Mouse (Mus musculus) embryonic facial prominence, embryonic 15.5 days (tissue): ENCODE results near the gene Nol6. TPM values are rescaled to one million over a fixed set of nuclear protein-coding genes. Genes with fewer than 3 reads are reported as not detected.

ENCODE experiments used
- ATAC-seq: fragments of 200-750 bp; cut with Nextera tagmentation; 2 replicates; pipeline ENCODE4 v1.8.0; 2017; ENCODE audit warnings: low read depth, moderate TSS enrichment; ENCODE audit not compliant: insufficient number of reproducible peaks, low FRiP score, low TSS enrichment
- H3K27ac ChIP-seq: fragments of 300-500 bp; sonication (generic); replicated peaks from 2 replicates; pipeline ENCODE4 v1.5.1; 2015; ENCODE audit warnings: mild to moderate bottlenecking, inconsistent platforms
- H3K27me3 ChIP-seq: fragments of 300-500 bp; sonication (generic); 2 replicates; pipeline ENCODE4 v1.6.1; 2015; ENCODE audit warnings: inconsistent platforms
- H3K36me3 ChIP-seq: fragments of 300-500 bp; sonication (generic); 2 replicates; pipeline ENCODE4 v1.6.1; 2015; ENCODE audit warnings: mild to moderate bottlenecking, inconsistent platforms
- H3K4me1 ChIP-seq: fragments of 300-500 bp; sonication (generic); 2 replicates; pipeline ENCODE4 v1.6.1; 2015; ENCODE audit warnings: inconsistent platforms
- H3K4me2 ChIP-seq: fragments of 300-500 bp; sonication (generic); replicated peaks from 2 replicates; pipeline ENCODE4 v1.6.1; 2015; ENCODE audit warnings: mild to moderate bottlenecking, inconsistent platforms
- H3K4me3 ChIP-seq: fragments of 300-500 bp; sonication (generic); replicated peaks from 2 replicates; pipeline ENCODE4 v1.5.1; 2015; ENCODE audit warnings: mild to moderate bottlenecking, inconsistent platforms
- H3K9ac ChIP-seq: fragments of 300-500 bp; sonication (generic); 2 replicates; pipeline ENCODE4 v1.6.1; 2015; ENCODE audit warnings: inconsistent platforms
- H3K9me3 ChIP-seq: fragments of 300-500 bp; sonication (generic); replicated peaks from 2 replicates; pipeline ENCODE4 v1.6.1; 2016; ENCODE audit warnings: inconsistent platforms
- WGBS: fragments of 180-500 bp; shearing (Covaris S2); methylation state at CpG from one replicate; pipeline ENCODE4 v1.1.7; 2015; 5-methylcytosine and 5-hydroxymethylcytosine counted together
- polyA plus RNA-seq: library from polyadenylated mRNA; unstranded; fragments of >200 nt; fragmentation: Nextera tagmentation; extraction: Ambion mirVana; gene quantifications from 2 replicates; pipeline ENCODE4 v1.2.1, GENCODE M21; 2015

Gene Nol6
- polyA plus RNA-seq, result 25.0 and 28.1 TPM in 2 replicates

- Histone ChIP-seq H3K9ac (peak within 1 kb of the TSS; percentile 43; the same call in 1 of the 2 replicates), H3K27me3 (no peaks in the 10 kb centered on the region), H3K36me3 (peaks cover 34% of the 10 kb centered on the region), H3K9me3 (no peaks in the 10 kb centered on the region), H3K4me1 (peaks cover 8% of the 10 kb centered on the region), H3K27ac (no peak within 1 kb of the TSS), H3K4me2 (peak within 1 kb of the TSS; percentile 68), H3K4me3 (peak within 1 kb of the TSS; percentile 70)
- ATAC-seq, result peak; percentile 100
- WGBS, result 1% methylated on average over 29 of the region's 29 CpGs
Observed at GRCm38 (mm10) chr4:41124180-41124951, at the start of gene Nol6. Gene Nol6, minus strand, starts transcription at chr4:41124455.

GRCm38 (mm10) chr4:41170970-41171369 is 46.7 kb upstream of the Nol6 start:
- 73% methylated on average over 2 of the region's 2 CpGs for WGBS
- ATAC-seq, result no peak

DNA sequence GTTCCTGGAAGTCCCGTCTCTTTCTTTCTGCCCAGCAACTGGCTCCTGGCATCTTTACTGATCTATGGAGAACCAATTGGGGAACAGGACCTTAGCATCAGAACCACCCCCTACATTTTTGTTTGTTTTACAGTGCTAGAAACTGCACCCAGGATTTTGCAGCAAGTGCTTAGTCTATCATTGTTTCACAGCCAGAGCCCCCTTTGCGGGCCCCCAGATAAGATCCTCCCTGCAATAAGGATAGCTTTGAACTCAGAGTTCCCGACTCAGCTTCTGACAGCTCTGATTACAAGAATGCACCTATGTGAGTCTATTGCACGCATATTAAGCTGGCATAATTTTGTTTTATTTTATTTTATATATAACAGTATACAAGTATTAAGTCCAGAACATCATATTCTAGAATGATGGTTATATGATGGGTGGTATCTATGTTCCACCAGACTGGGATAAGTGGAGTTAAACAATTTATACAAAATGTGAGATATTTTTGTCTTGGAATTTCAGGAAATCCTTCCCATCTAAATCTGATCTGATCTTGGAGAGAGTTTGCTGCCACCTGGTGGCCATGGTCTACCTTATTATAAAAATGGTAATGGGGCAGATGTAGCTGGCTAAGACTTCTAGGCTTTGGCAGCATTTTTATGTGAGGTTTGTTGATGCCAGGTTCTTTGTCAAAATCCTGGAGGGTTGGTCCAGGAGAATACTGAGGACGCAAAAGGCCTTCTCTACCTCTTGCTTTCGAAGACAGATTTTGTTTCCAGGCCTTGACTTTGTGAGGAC is 41.6 kb upstream of the Nol6 start:
- no peaks in the 10 kb centered on the region for H3K27me3 ChIP-seq
- H3K9ac ChIP-seq, result no peak overlapping the region
- H3K4me3 ChIP-seq, result no peak overlapping the region
- no peak for ATAC-seq
- no peaks in the 10 kb centered on the region for H3K4me1 ChIP-seq
- H3K9me3 ChIP-seq, result no peaks in the 10 kb centered on the region
- 61% methylated on average over 6 of the region's 6 CpGs for WGBS
- peaks cover 19% of the 10 kb centered on the region for H3K36me3 ChIP-seq
- no peak overlapping the region for H3K4me2 ChIP-seq
- no peak overlapping the region for H3K27ac ChIP-seq

More at GRCm38 (mm10) chr4:41170970-41171369, 46.7 kb upstream of the Nol6 start:
- Histone ChIP-seq H3K9me3 (no peaks in the 10 kb centered on the region), H3K4me2 (no peak overlapping the region), H3K36me3 (peaks cover 32% of the 10 kb centered on the region), H3K4me3 (no peak overlapping the region), H3K9ac (no peak overlapping the region), H3K27me3 (no peaks in the 10 kb centered on the region), H3K4me1 (no peaks in the 10 kb centered on the region; the same call in 1 of the 2 replicates), H3K27ac (no peak overlapping the region)

DNA sequence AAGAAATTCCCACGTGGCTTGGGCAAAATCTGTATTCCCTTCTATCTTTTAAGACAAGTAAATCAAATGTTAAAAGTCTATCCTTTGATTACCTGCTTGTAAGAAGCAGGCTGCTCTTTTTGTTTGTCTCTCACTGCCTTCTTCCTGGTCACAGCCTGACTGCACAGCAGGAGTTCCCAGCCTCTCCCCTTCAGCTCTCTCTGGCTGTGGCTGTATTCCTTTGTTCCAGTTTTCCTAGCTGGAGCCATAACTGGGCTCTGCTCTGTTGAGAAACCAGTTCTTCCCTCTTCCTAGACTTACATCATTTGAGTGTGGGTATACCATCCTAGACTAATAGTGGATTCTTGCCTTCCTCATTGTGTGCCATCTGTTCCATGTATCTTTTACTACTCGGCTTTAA is 40.7 kb upstream of the Nol6 start:
- ATAC-seq, result no peak
- Histone ChIP-seq H3K4me3 (no peak overlapping the region), H3K36me3 (peaks cover 17% of the 10 kb centered on the region), H3K4me1 (no peaks in the 10 kb centered on the region), H3K9me3 (no peaks in the 10 kb centered on the region), H3K27me3 (no peaks in the 10 kb centered on the region), H3K4me2 (no peak overlapping the region), H3K9ac (no peak overlapping the region), H3K27ac (0 out of 2 replicates have a peak overlapping the region, but pooled peaks have one; percentile 31)
- 29% methylated on average over 2 of the region's 2 CpGs for WGBS

DNA sequence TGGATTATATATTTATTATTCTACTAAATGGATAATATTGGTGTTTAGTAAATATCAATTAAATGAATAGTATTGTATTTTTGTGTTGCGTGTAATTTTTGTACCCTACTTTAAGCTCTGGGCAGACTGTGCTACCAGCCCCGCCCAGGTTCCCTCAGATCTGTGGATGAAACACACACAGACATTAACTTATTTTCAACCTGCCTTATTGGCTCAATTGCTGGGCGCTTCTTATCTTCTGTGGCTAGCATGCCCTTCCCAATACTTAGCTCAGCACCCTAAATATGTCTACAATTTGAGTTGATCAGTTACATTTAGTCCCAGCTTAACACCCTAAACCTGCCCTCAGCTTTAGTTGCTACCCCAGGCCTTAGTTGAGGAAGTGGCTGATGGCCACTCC is 37.0 kb upstream of the Nol6 start:
- Histone ChIP-seq H3K4me2 (no peak overlapping the region), H3K36me3 (no peaks in the 10 kb centered on the region), H3K27me3 (no peaks in the 10 kb centered on the region), H3K4me3 (no peak overlapping the region), H3K9ac (no peak overlapping the region), H3K4me1 (peaks cover 15% of the 10 kb centered on the region), H3K9me3 (no peaks in the 10 kb centered on the region), H3K27ac (no peak overlapping the region)
- ATAC-seq, result no peak
- WGBS, result 92% methylated on average over 3 of the region's 3 CpGs

DNA sequence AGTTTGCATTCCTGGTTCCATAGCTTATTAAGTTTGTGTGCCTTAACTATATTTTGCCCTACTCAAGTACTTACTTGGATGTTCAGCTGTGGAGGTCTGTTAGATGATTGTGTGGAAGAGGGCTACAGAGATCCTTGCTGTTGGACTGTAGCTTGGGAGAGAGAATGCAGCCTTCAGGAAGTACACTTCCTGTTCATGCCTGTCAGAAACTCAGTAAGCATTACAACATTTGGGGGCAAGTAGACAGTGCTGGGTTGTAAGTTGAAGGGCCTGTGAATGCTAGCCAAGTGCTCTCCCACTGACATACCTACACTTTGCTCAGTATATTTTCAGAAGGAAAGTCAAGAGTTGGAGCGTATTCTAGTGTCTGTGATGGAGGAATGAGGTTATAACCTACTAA is 34.0 kb upstream of the Nol6 start:
- H3K9me3 ChIP-seq, result no peaks in the 10 kb centered on the region
- WGBS, result 86% methylated on average over 1 of the region's 1 CpGs
- H3K4me3 ChIP-seq, result no peak overlapping the region
- H3K9ac ChIP-seq, result no peak overlapping the region
- no peak overlapping the region for H3K4me2 ChIP-seq
- H3K27ac ChIP-seq, result no peak overlapping the region
- peaks cover 18% of the 10 kb centered on the region for H3K4me1 ChIP-seq
- H3K27me3 ChIP-seq, result no peaks in the 10 kb centered on the region
- H3K36me3 ChIP-seq, result no peaks in the 10 kb centered on the region
- no peak for ATAC-seq

GRCm38 (mm10) chr4:41156961-41157360 is 32.7 kb upstream of the Nol6 start:
- 76% methylated on average over 9 of the region's 9 CpGs for whole genome bisulfite sequencing
- no peaks in the 10 kb centered on the region for H3K9me3 ChIP-seq
- no peak overlapping the region for H3K27ac ChIP-seq
- H3K4me3 ChIP-seq, result no peak overlapping the region
- no peaks in the 10 kb centered on the region for H3K27me3 ChIP-seq
- no peaks in the 10 kb centered on the region for H3K36me3 ChIP-seq
- H3K9ac ChIP-seq, result no peak overlapping the region
- peaks cover 23% of the 10 kb centered on the region for H3K4me1 ChIP-seq
- H3K4me2 ChIP-seq, result no peak overlapping the region
- no peak for ATAC-seq

DNA sequence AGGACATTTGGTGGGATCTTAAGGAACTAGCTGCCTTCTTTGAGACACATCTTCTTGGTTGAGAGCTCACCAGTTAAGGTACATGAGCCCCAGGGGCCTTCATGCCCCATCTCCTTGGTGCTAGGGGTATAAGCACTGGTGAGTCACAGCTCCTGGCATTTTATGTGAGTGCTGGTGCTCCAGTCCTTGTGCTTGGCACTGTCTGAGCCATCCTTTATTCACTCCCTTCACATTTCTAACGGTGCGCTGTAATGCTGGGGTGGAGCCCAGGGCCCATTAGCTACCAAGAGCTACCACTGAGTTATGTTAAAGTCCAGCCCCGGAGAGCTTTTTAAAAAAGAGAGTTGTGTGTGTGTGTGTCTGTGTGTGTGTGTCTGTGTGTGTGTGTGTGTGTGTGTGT is 28.9 kb upstream of the Nol6 start:
- ATAC-seq, result no peak
- 85% methylated on average over 3 of the region's 3 CpGs for WGBS
- Histone ChIP-seq H3K4me2 (no peak overlapping the region), H3K4me1 (peaks cover 20% of the 10 kb centered on the region), H3K9ac (no peak overlapping the region), H3K36me3 (no peaks in the 10 kb centered on the region), H3K4me3 (no peak overlapping the region), H3K27me3 (no peaks in the 10 kb centered on the region), H3K9me3 (no peaks in the 10 kb centered on the region), H3K27ac (no peak overlapping the region)

DNA sequence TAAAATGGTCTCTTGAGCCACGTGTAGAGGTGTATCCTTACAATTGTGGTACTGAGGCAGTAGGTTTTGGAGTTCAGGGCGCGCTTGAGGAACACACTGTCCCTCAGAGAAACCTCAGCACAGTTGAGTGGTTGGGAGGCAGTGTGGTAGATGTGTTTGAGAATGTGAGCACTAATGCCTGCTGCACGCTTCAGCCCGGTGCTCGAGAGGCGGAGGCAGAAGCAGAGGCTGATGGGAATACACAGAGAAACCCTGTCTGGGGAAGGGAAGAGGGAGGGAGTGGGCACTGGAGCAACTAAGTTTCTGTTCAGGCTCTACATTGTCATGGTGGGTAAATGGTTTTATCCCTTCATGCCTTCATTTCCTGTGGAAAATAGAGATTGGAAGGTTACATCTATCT is 26.9 kb upstream of the Nol6 start:
- Histone ChIP-seq H3K9me3 (no peaks in the 10 kb centered on the region), H3K4me2 (no peak overlapping the region), H3K27me3 (no peaks in the 10 kb centered on the region), H3K9ac (no peak overlapping the region), H3K27ac (no peak overlapping the region), H3K4me3 (no peak overlapping the region), H3K36me3 (no peaks in the 10 kb centered on the region), H3K4me1 (peaks cover 8% of the 10 kb centered on the region; the same call in 1 of the 2 replicates)
- WGBS, result 89% methylated on average over 7 of the region's 7 CpGs
- no peak for ATAC-seq

DNA sequence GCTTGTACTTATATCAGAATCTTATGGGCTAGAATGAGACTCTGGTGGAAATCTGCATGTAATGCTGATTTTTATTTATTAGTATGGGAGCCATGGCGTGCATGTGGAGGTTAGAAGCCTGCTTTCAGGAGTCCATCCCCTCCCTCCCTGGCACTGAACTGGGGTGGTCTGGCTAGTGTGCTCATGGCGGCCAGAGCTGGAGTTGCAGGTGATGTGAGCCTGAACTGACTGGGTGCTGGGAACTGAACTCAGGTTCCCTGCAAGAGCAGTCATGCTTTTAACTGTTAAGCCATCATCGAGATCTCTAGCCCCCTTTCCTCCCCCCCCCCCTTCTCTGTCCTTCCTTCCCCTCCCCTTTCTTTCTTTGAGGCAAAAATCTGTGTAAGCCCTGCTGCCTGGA is 25.6 kb upstream of the Nol6 start:
- Histone ChIP-seq H3K4me3 (no peak overlapping the region), H3K9ac (no peak overlapping the region), H3K36me3 (no peaks in the 10 kb centered on the region), H3K27ac (no peak overlapping the region), H3K27me3 (no peaks in the 10 kb centered on the region), H3K4me1 (peaks cover 8% of the 10 kb centered on the region; the same call in 1 of the 2 replicates), H3K9me3 (no peaks in the 10 kb centered on the region), H3K4me2 (no peak overlapping the region)
- WGBS, result 75% methylated on average over 3 of the region's 3 CpGs
- ATAC-seq, result no peak

- Histone ChIP-seq H3K27ac (no peak overlapping the region), H3K4me2 (no peak overlapping the region), H3K9me3 (no peaks in the 10 kb centered on the region), H3K27me3 (no peaks in the 10 kb centered on the region), H3K4me1 (peaks cover 3% of the 10 kb centered on the region; the same call in 1 of the 2 replicates), H3K4me3 (no peak overlapping the region), H3K36me3 (0 out of 2 replicates have a peak, but pooled peaks cover 17% of the 10 kb centered on the region), H3K9ac (no peak overlapping the region)
- WGBS, result 91% methylated on average over 2 of the region's 2 CpGs
- ATAC-seq, result no peak
Observed at GRCm38 (mm10) chr4:41142601-41143000, 18.3 kb upstream of the Nol6 start.
